Mouse (Mus musculus) lung, postnatal 25 days (tissue): ENCODE data around the gene Trrap.

Experiments used
- DNase-seq: peaks from one replicate; pipeline ENCODE4 v3.0.0; 2022; ENCODE audit warnings: low spot score

The Trrap gene

GRCm38 (mm10) chr5:144786464-144786863 is 18.9 kb downstream of the Trrap start:
- no peak for DNase-seq

GRCm38 (mm10) chr5:144793374-144793773 is 25.8 kb downstream of the Trrap start:
- no peak for DNase-seq

- DNase-seq = peak; percentile 12
Measured at GRCm38 (mm10) chr5:144794687-144795086, 27.2 kb downstream of the Trrap start.

- peak; percentile 38 for DNase-seq
Measured at GRCm38 (mm10) chr5:144797116-144797515, 29.6 kb downstream of the Trrap start.

- no peak for DNase-seq
Measured at GRCm38 (mm10) chr5:144803066-144803465, 35.5 kb downstream of the Trrap start.

- no peak for DNase-seq
Measured at GRCm38 (mm10) chr5:144804181-144804580, 36.6 kb downstream of the Trrap start.

GRCm38 (mm10) chr5:144806931-144807330 is 39.4 kb downstream of the Trrap start:
- DNase-seq = no peak

- no peak for DNase-seq
Measured at GRCm38 (mm10) chr5:144828365-144829102, 61.0 kb downstream of the Trrap start.

- no peak for DNase-seq
Measured at GRCm38 (mm10) chr5:144829631-144830030, 62.1 kb downstream of the Trrap start.

GRCm38 (mm10) chr5:144831840-144832469 is 64.4 kb downstream of the Trrap start:
- DNase-seq = no peak

- no peak for DNase-seq
Measured at GRCm38 (mm10) chr5:144836100-144836499, 68.6 kb downstream of the Trrap start.

- no peak for DNase-seq
Measured at GRCm38 (mm10) chr5:144845352-144845751, 77.8 kb downstream of the Trrap start.

GRCm38 (mm10) chr5:144848735-144849134 is 81.2 kb downstream of the Trrap start:
- no peak for DNase-seq

- no peak for DNase-seq
Measured at GRCm38 (mm10) chr5:144849932-144850331, 82.4 kb downstream of the Trrap start.

- no peak for DNase-seq
Measured at GRCm38 (mm10) chr5:144851820-144852219, 84.3 kb downstream of the Trrap start.

- DNase-seq = no peak
Measured at GRCm38 (mm10) chr5:144853931-144854330, 86.4 kb downstream of the Trrap start.

- no peak for DNase-seq
Measured at GRCm38 (mm10) chr5:144855936-144856335, 88.4 kb downstream of the Trrap start.

GRCm38 (mm10) chr5:144858527-144858926 is 91.0 kb downstream of the Trrap start:
- no peak for DNase-seq

- no peak for DNase-seq
Measured at GRCm38 (mm10) chr5:144859284-144859683, 91.8 kb downstream of the Trrap start.

- no peak for DNase-seq
Measured at GRCm38 (mm10) chr5:144860913-144861312, 93.4 kb downstream of the Trrap start.

- no peak for DNase-seq
Measured at GRCm38 (mm10) chr5:144866923-144867322, 99.4 kb downstream of the Trrap start.

GRCm38 (mm10) chr5:144869466-144869865 is 101.9 kb downstream of the Trrap start:
- no peak for DNase-seq

- peak; percentile 10 for DNase-seq
Measured at GRCm38 (mm10) chr5:144870782-144871181, 103.2 kb downstream of the Trrap start.

- no peak for DNase-seq
Measured at GRCm38 (mm10) chr5:144871775-144872174, 104.2 kb downstream of the Trrap start.
